Mouse (Mus musculus): ENCODE data around the gene Arpp21.

DNA sequence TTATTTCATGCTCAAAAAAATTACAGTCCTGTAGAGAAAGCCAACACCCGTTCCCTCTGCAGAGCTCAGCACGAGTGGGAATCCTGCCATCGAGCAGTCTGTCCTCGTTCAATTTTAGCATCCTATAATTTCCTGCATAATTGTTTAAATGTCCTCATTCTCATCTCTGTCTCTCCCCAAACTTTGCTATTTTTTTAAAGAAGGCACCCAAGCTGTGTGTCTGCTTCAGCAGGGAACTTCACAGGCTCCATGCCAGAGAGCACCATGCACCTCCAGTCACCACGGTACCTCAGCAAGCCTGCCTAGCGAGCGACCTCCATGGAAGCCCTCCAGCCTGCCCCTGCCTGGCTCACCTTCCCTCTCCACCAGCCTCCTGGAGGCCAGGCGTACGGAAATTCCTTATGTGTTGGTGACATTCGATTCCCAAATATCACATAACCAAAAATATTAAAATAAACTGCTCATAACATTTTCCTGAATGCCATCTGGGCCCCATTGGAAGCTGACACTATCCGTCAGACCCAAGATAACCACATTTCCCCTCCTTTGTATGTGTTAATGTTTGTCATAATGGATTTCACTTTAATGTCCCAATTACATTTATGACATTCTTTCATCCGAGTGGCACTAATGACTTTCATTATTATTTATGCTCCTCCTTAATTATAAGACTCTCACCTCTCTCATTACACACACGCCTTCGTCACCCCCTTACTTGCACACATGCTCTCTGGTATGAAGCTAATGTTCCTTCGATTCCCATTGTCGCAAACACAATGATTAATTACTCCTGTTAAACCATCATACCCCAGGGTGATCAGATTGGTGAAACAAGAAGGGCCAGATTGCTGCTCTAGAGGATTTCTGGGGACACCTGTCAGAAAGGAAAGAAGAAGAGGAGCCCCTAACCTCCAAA is 26.5 kb upstream of the Arpp21 start:
- TF ChIP-seq POLR2A (IDR thresholded peaks at IDR 0.05; ENCODE audit: insufficient read depth, low read depth, low read length) (no peak), EP300 (IDR thresholded peaks at IDR 0.05; ENCODE audit: insufficient read depth, low read depth, low read length) (no peak), CTCF (IDR thresholded peaks at IDR 0.05) (no peak)

Measured in heart, adult 2 months (tissue).